Mouse (Mus musculus) olfactory bulb, adult 2 months (tissue): ENCODE results near the gene Sf3a3.
"Not testable (repeated sequence)": the region's sequence is repeated elsewhere in the genome, so short reads cannot be mapped to it uniquely, and the experiment has no call there.

Source experiments
- CTCF ChIP-seq: fragments of 200-500 bp; IDR thresholded peaks from 2 replicates; pipeline ENCODE4 v1.5.1; 2012; ENCODE audit warnings: low read depth, mild to moderate bottlenecking, low read length, moderate library complexity; ENCODE audit not compliant: insufficient read depth
- POLR2A ChIP-seq: fragments of 200-500 bp; IDR thresholded peaks from 2 replicates; pipeline ENCODE4 v1.6.1; 2012; ENCODE audit warnings: mild to moderate bottlenecking, low read depth, low read length, moderate library complexity; ENCODE audit not compliant: insufficient read depth

GRCm38 (mm10) chr4:124708200-124708517 lies 6.4 kb upstream of the Sf3a3 start:
- TF ChIP-seq CTCF, POLR2A: not testable (repeated sequence)
